Mouse (Mus musculus): Measurements from ENCODE around the gene Hist1h2bj.
A peak's percentile ranks its signal among the peaks of the same experiment; 100 is the strongest.

Gene Hist1h2bj

GRCm38 (mm10) chr13:22042568-22043502 is at the start of gene Hist1h2bj, which contains the start of gene Hist1h2ag:
Hist1h2bj (plus strand) TSS chr13:22043214.
Hist1h2ag (minus strand) TSS chr13:22042944.
- DNase-seq (ENCODE audit: low spot score in 2 of 2): peak; percentile 82 to 84

- no peak for DNase-seq (ENCODE audit: low spot score in 2 of 2)
These were observed 48.9 kb upstream of the Hist1h2bj start for GRCm38 (mm10) chr13:21993957-21994738.

- no peak for DNase-seq (ENCODE audit: low spot score in 2 of 2)
These were observed 48.1 kb upstream of the Hist1h2bj start for GRCm38 (mm10) chr13:21994896-21995295.

- DNase-seq (ENCODE audit: low spot score in 2 of 2): no peak
These were observed 47.6 kb upstream of the Hist1h2bj start for GRCm38 (mm10) chr13:21995331-21995914.

GRCm38 (mm10) chr13:21996101-21996839 is 46.7 kb upstream of the Hist1h2bj start:
- no peak for DNase-seq (ENCODE audit: low spot score in 2 of 2)

- no peak for DNase-seq (ENCODE audit: low spot score in 2 of 2)
These were observed 46.2 kb upstream of the Hist1h2bj start for GRCm38 (mm10) chr13:21996840-21997185.

GRCm38 (mm10) chr13:21997201-21997820 is 45.7 kb upstream of the Hist1h2bj start:
- no peak for DNase-seq (ENCODE audit: low spot score in 2 of 2)

- DNase-seq (ENCODE audit: low spot score in 2 of 2): no peak
These were observed 45.2 kb upstream of the Hist1h2bj start for GRCm38 (mm10) chr13:21997821-21998220.

- DNase-seq (ENCODE audit: low spot score in 2 of 2): no peak
These were observed 44.6 kb upstream of the Hist1h2bj start for GRCm38 (mm10) chr13:21998412-21998811.

- no peak for DNase-seq (ENCODE audit: low spot score in 2 of 2)
These were observed 43.9 kb upstream of the Hist1h2bj start for GRCm38 (mm10) chr13:21999147-21999546.

- no peak for DNase-seq (ENCODE audit: low spot score in 2 of 2)
These were observed 41.7 kb upstream of the Hist1h2bj start for GRCm38 (mm10) chr13:22001346-22001745.

GRCm38 (mm10) chr13:22001823-22002222 is 41.2 kb upstream of the Hist1h2bj start:
- no peak for DNase-seq (ENCODE audit: low spot score in 2 of 2)

GRCm38 (mm10) chr13:22005605-22006333 is 37.2 kb upstream of the Hist1h2bj start:
- DNase-seq (ENCODE audit: low spot score in 2 of 2): peak in 1 of 2 experiments; percentile 31

- DNase-seq (ENCODE audit: low spot score in 2 of 2): peak in 1 of 2 experiments; percentile 56
These were observed 36.5 kb upstream of the Hist1h2bj start for GRCm38 (mm10) chr13:22006334-22007120.

- no peak for DNase-seq (ENCODE audit: low spot score in 2 of 2)
These were observed 35.9 kb upstream of the Hist1h2bj start for GRCm38 (mm10) chr13:22007121-22007510.

GRCm38 (mm10) chr13:22007872-22008271 is 35.1 kb upstream of the Hist1h2bj start:
- DNase-seq (ENCODE audit: low spot score in 2 of 2): no peak

GRCm38 (mm10) chr13:22008707-22009106 is 34.3 kb upstream of the Hist1h2bj start:
- DNase-seq (ENCODE audit: low spot score in 2 of 2): no peak

- DNase-seq (ENCODE audit: low spot score in 2 of 2): no peak
These were observed 33.4 kb upstream of the Hist1h2bj start, which contains the start of gene Prss16 for GRCm38 (mm10) chr13:22009642-22010041. Prss16 (minus strand) TSS chr13:22009742.

- no peak for DNase-seq (ENCODE audit: low spot score in 2 of 2)
These were observed 29.3 kb upstream of the Hist1h2bj start for GRCm38 (mm10) chr13:22013716-22014115.

All from urinary bladder, postnatal 36 days (tissue).